Mouse (Mus musculus): ENCODE measurements around the gene Psat1.

- TF ChIP-seq EP300 (IDR thresholded peaks at IDR 0.05; ENCODE audit: low read depth), result no peak
- 0 out of 2 replicates have a peak, but pooled peaks have one; percentile 17 for TF ChIP-seq CTCF (IDR thresholded peaks at IDR 0.05; ENCODE audit: low read depth)
Measured at GRCm38 (mm10) chr19:15882705-15883426, 64.3 kb downstream of the Psat1 start.

Data from liver, embryonic 14.5 days (tissue).